Mouse (Mus musculus) embryonic facial prominence, embryonic 15.5 days (tissue): ENCODE results near the gene Ociad2. TPM values are rescaled to one million over a fixed set of nuclear protein-coding genes. Genes with fewer than 3 reads are reported as not detected.

Source experiments
- ATAC-seq: fragments of 200-750 bp; cut with Nextera tagmentation; 2 replicates; pipeline ENCODE4 v1.8.0; 2017; ENCODE audit warnings: low read depth, moderate TSS enrichment; ENCODE audit not compliant: insufficient number of reproducible peaks, low FRiP score, low TSS enrichment
- H3K27ac ChIP-seq: fragments of 300-500 bp; sonication (generic); replicated peaks from 2 replicates; pipeline ENCODE4 v1.5.1; 2015; ENCODE audit warnings: mild to moderate bottlenecking, inconsistent platforms
- H3K27me3 ChIP-seq: fragments of 300-500 bp; sonication (generic); 2 replicates; pipeline ENCODE4 v1.6.1; 2015; ENCODE audit warnings: inconsistent platforms
- H3K36me3 ChIP-seq: fragments of 300-500 bp; sonication (generic); 2 replicates; pipeline ENCODE4 v1.6.1; 2015; ENCODE audit warnings: mild to moderate bottlenecking, inconsistent platforms
- H3K4me1 ChIP-seq: fragments of 300-500 bp; sonication (generic); 2 replicates; pipeline ENCODE4 v1.6.1; 2015; ENCODE audit warnings: inconsistent platforms
- H3K4me2 ChIP-seq: fragments of 300-500 bp; sonication (generic); replicated peaks from 2 replicates; pipeline ENCODE4 v1.6.1; 2015; ENCODE audit warnings: mild to moderate bottlenecking, inconsistent platforms
- H3K4me3 ChIP-seq: fragments of 300-500 bp; sonication (generic); replicated peaks from 2 replicates; pipeline ENCODE4 v1.5.1; 2015; ENCODE audit warnings: mild to moderate bottlenecking, inconsistent platforms
- H3K9ac ChIP-seq: fragments of 300-500 bp; sonication (generic); 2 replicates; pipeline ENCODE4 v1.6.1; 2015; ENCODE audit warnings: inconsistent platforms
- H3K9me3 ChIP-seq: fragments of 300-500 bp; sonication (generic); replicated peaks from 2 replicates; pipeline ENCODE4 v1.6.1; 2016; ENCODE audit warnings: inconsistent platforms
- WGBS: fragments of 180-500 bp; shearing (Covaris S2); methylation state at CpG from one replicate; pipeline ENCODE4 v1.1.7; 2015; 5-methylcytosine and 5-hydroxymethylcytosine counted together
- polyA plus RNA-seq: library from polyadenylated mRNA; unstranded; fragments of >200 nt; fragmentation: Nextera tagmentation; extraction: Ambion mirVana; gene quantifications from 2 replicates; pipeline ENCODE4 v1.2.1, GENCODE M21; 2015

Gene Ociad2
- 12.0 and 13.5 TPM in 2 replicates for polyA plus RNA-seq

GRCm38 (mm10) chr5:73340723-73341235, at the start of gene Ociad2:
Gene Ociad2, minus strand, starts transcription at chr5:73341028.
- H3K9ac ChIP-seq: no peak within 1 kb of the TSS
- WGBS: 77% methylated on average over 8 of the region's 8 CpGs
- H3K27ac ChIP-seq: no peak within 1 kb of the TSS
- no peak for ATAC-seq
- H3K27me3 ChIP-seq: no peaks in the 10 kb centered on the region
- peaks cover 14% of the 10 kb centered on the region for H3K4me1 ChIP-seq
- H3K4me2 ChIP-seq: no peak within 1 kb of the TSS
- H3K9me3 ChIP-seq: no peaks in the 10 kb centered on the region
- H3K4me3 ChIP-seq: no peak within 1 kb of the TSS
- H3K36me3 ChIP-seq: no peaks in the 10 kb centered on the region

GRCm38 (mm10) chr5:73383647-73383970, 42.8 kb upstream of the Ociad2 start:
- H3K27me3 ChIP-seq: peaks cover 6% of the 10 kb centered on the region; the same call in 1 of the 2 replicates
- WGBS: 44% methylated on average over 4 of the region's 4 CpGs
- H3K9me3 ChIP-seq: no peaks in the 10 kb centered on the region
- H3K36me3 ChIP-seq: no peaks in the 10 kb centered on the region
- H3K4me2 ChIP-seq: no peak overlapping the region
- no peak for ATAC-seq
- no peak overlapping the region for H3K27ac ChIP-seq
- no peak overlapping the region for H3K9ac ChIP-seq
- H3K4me1 ChIP-seq: no peaks in the 10 kb centered on the region
- H3K4me3 ChIP-seq: no peak overlapping the region

- Histone ChIP-seq H3K27ac (no peak overlapping the region), H3K9me3 (no peaks in the 10 kb centered on the region), H3K4me2 (no peak overlapping the region), H3K27me3 (peaks cover 6% of the 10 kb centered on the region; the same call in 1 of the 2 replicates), H3K9ac (no peak overlapping the region), H3K4me3 (no peak overlapping the region), H3K36me3 (no peaks in the 10 kb centered on the region), H3K4me1 (no peaks in the 10 kb centered on the region)
- WGBS: 26% methylated on average over 3 of the region's 3 CpGs
- no peak for ATAC-seq
Observed at GRCm38 (mm10) chr5:73382737-73383646, 42.2 kb upstream of the Ociad2 start.

GRCm38 (mm10) chr5:73381976-73382540, 41.2 kb upstream of the Ociad2 start:
- Histone ChIP-seq H3K9me3 (no peaks in the 10 kb centered on the region), H3K27me3 (peaks cover 6% of the 10 kb centered on the region; the same call in 1 of the 2 replicates), H3K4me1 (no peaks in the 10 kb centered on the region), H3K4me2 (no peak overlapping the region), H3K27ac (no peak overlapping the region), H3K4me3 (no peak overlapping the region), H3K9ac (no peak overlapping the region), H3K36me3 (no peaks in the 10 kb centered on the region)
- WGBS: 72% methylated on average over 9 of the region's 9 CpGs
- no peak for ATAC-seq

- no peak overlapping the region for H3K27ac ChIP-seq
- no peaks in the 10 kb centered on the region for H3K9me3 ChIP-seq
- H3K9ac ChIP-seq: no peak overlapping the region
- H3K4me2 ChIP-seq: no peak overlapping the region
- H3K27me3 ChIP-seq: peaks cover 6% of the 10 kb centered on the region; the same call in 1 of the 2 replicates
- no peak overlapping the region for H3K4me3 ChIP-seq
- 74% methylated on average over 7 of the region's 7 CpGs for WGBS
- ATAC-seq: no peak
- H3K36me3 ChIP-seq: no peaks in the 10 kb centered on the region
- no peaks in the 10 kb centered on the region for H3K4me1 ChIP-seq
Observed at GRCm38 (mm10) chr5:73381510-73381909, 40.7 kb upstream of the Ociad2 start.

GRCm38 (mm10) chr5:73380829-73381228, 40.0 kb upstream of the Ociad2 start:
- 54% methylated on average over 8 of the region's 8 CpGs for WGBS
- no peaks in the 10 kb centered on the region for H3K9me3 ChIP-seq
- no peak for ATAC-seq

GRCm38 (mm10) chr5:73379908-73380307, 39.1 kb upstream of the Ociad2 start:
- Histone ChIP-seq H3K9ac (no peak overlapping the region), H3K4me2 (no peak overlapping the region), H3K36me3 (no peaks in the 10 kb centered on the region), H3K4me1 (no peaks in the 10 kb centered on the region), H3K9me3 (no peaks in the 10 kb centered on the region), H3K27me3 (peaks cover 6% of the 10 kb centered on the region; the same call in 1 of the 2 replicates), H3K27ac (no peak overlapping the region), H3K4me3 (no peak overlapping the region)
- WGBS: 30% methylated on average over 3 of the region's 3 CpGs
- ATAC-seq: no peak

More at GRCm38 (mm10) chr5:73380829-73381228, 40.0 kb upstream of the Ociad2 start:
- H3K4me1 ChIP-seq: no peaks in the 10 kb centered on the region
- no peak overlapping the region for H3K4me2 ChIP-seq
- no peaks in the 10 kb centered on the region for H3K36me3 ChIP-seq
- no peak overlapping the region for H3K9ac ChIP-seq
- no peak overlapping the region for H3K27ac ChIP-seq
- H3K4me3 ChIP-seq: no peak overlapping the region
- H3K27me3 ChIP-seq: peaks cover 6% of the 10 kb centered on the region; the same call in 1 of the 2 replicates

- H3K4me3 ChIP-seq: no peak overlapping the region
- no peak overlapping the region for H3K9ac ChIP-seq
- peaks cover 10% of the 10 kb centered on the region; the same call in 1 of the 2 replicates for H3K4me1 ChIP-seq
- no peak for ATAC-seq
- H3K4me2 ChIP-seq: no peak overlapping the region
- H3K27me3 ChIP-seq: peaks cover 6% of the 10 kb centered on the region; the same call in 1 of the 2 replicates
- H3K27ac ChIP-seq: no peak overlapping the region
- no peaks in the 10 kb centered on the region for H3K36me3 ChIP-seq
- WGBS: 90% methylated on average over 7 of the region's 7 CpGs
- H3K9me3 ChIP-seq: no peaks in the 10 kb centered on the region
Observed at GRCm38 (mm10) chr5:73376491-73376890, 35.7 kb upstream of the Ociad2 start.

GRCm38 (mm10) chr5:73376041-73376440, 35.2 kb upstream of the Ociad2 start:
- no peak overlapping the region for H3K27ac ChIP-seq
- peaks cover 6% of the 10 kb centered on the region; the same call in 1 of the 2 replicates for H3K27me3 ChIP-seq
- no peak overlapping the region for H3K9ac ChIP-seq
- WGBS: 44% methylated on average over 9 of the region's 9 CpGs
- H3K36me3 ChIP-seq: no peaks in the 10 kb centered on the region
- no peak for ATAC-seq
- H3K4me2 ChIP-seq: no peak overlapping the region
- peaks cover 10% of the 10 kb centered on the region; the same call in 1 of the 2 replicates for H3K4me1 ChIP-seq
- no peaks in the 10 kb centered on the region for H3K9me3 ChIP-seq
- H3K4me3 ChIP-seq: no peak overlapping the region

GRCm38 (mm10) chr5:73373184-73373583, 32.4 kb upstream of the Ociad2 start:
- no peak overlapping the region for H3K4me2 ChIP-seq
- 14% methylated on average over 3 of the region's 3 CpGs for WGBS
- no peak overlapping the region for H3K4me3 ChIP-seq
- H3K27me3 ChIP-seq: no peaks in the 10 kb centered on the region
- H3K9me3 ChIP-seq: no peaks in the 10 kb centered on the region
- H3K27ac ChIP-seq: 0 out of 2 replicates have a peak overlapping the region, but pooled peaks have one; percentile 12
- ATAC-seq: no peak
- H3K36me3 ChIP-seq: no peaks in the 10 kb centered on the region
- peaks cover 14% of the 10 kb centered on the region for H3K4me1 ChIP-seq
- H3K9ac ChIP-seq: no peak overlapping the region

- Histone ChIP-seq H3K4me1 (peaks cover 14% of the 10 kb centered on the region), H3K36me3 (no peaks in the 10 kb centered on the region), H3K9me3 (no peaks in the 10 kb centered on the region), H3K27ac (peak overlapping the region; percentile 12; the same call in 1 of the 2 replicates), H3K27me3 (no peaks in the 10 kb centered on the region), H3K4me2 (no peak overlapping the region), H3K4me3 (no peak overlapping the region), H3K9ac (no peak overlapping the region)
- WGBS: 44% methylated on average over 5 of the region's 5 CpGs
- ATAC-seq: no peak
Observed at GRCm38 (mm10) chr5:73372601-73373000, 31.8 kb upstream of the Ociad2 start.
